Comparison of ENCODE assay signal across 16 mouse cellular contexts in the genomic region with DNA sequence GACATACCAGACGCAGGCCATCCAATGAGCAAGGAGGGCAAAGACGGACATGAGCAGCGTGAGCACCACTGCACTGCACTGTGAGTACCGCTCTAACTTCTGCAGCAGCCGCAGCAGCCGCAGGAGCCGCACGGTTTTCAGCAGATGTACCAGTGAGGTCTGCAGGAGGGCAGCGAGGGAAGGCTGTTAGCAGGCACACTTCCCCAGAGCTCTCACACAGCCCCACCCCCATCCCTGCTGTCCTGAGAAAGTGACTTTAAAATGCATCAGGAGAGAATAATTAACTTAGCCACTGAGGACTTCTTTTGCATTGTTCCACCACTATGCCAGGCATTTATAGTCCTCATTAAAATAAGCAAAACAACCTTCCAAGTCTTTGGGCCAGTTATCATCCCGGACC. TPM values are rescaled to one million over a fixed set of nuclear protein-coding genes. Genes with fewer than 3 reads are reported as not detected.
"Had no signal": no experiment of that assay in that cellular context is flagged by ENCODE, and none has a peak within 500 bp of the region (broad histone marks: within the 10 kb centered on the region; RNA-seq: fewer than 3 reads in every experiment).

No protein-coding gene starts in this region.

- H3K27ac ChIP-seq: hindbrain, postnatal 0 days; limb, embryonic 12.5 days; liver, embryonic 14.5 days; midbrain, embryonic 12.5 days; neural tube, embryonic 15.5 days had no signal

- H3K4me2 ChIP-seq: limb, embryonic 12.5 days; midbrain, embryonic 12.5 days; neural tube, embryonic 15.5 days had no signal

- H3K9me3 ChIP-seq: limb, embryonic 12.5 days; midbrain, embryonic 12.5 days; neural tube, embryonic 15.5 days had no signal

- H3K4me3 ChIP-seq: limb, embryonic 12.5 days; midbrain, embryonic 12.5 days; neural tube, embryonic 15.5 days had no signal

- ATAC-seq: hindbrain, postnatal 0 days; midbrain, embryonic 16.5 days had no signal

- H3K36me3 ChIP-seq: limb, embryonic 12.5 days had no signal

- H3K9ac ChIP-seq: limb, embryonic 12.5 days; liver, embryonic 14.5 days; midbrain, embryonic 12.5 days; neural tube, embryonic 15.5 days had no signal

- DNase-seq: lung, adult 18-20 months; thymus, postnatal 36 days had no signal

- H3K4me1 ChIP-seq: limb, embryonic 12.5 days; midbrain, embryonic 12.5 days had no signal

RNA-seq across cellular contexts. Expression of a gene that starts 7.4 kb away (rescaled TPM):
- polyA plus RNA-seq: kidney, embryonic 14.5 days; limb, embryonic 12.5 days; liver, adult 2 months; liver, embryonic 14.5 days; lung, embryonic 16.5 days; thymus, postnatal 0 days had no signal

RNA-seq across cellular contexts. Expression of a gene that starts 10.4 kb away (rescaled TPM):
- polyA plus RNA-seq: intestine, embryonic 14.5 days; kidney, embryonic 14.5 days; large intestine, adult 2 months; limb, embryonic 12.5 days; liver, adult 2 months; liver, embryonic 14.5 days; lung, embryonic 16.5 days; midbrain, embryonic 12.5 days; small intestine, adult 2 months; stomach, embryonic 16.5 days had no signal

RNA-seq across cellular contexts. Expression of a gene that starts 38.6 kb away (rescaled TPM):
- polyA plus RNA-seq: large intestine, adult 2 months; limb, embryonic 12.5 days; liver, adult 2 months; lung, embryonic 16.5 days; midbrain, embryonic 16.5 days; neural tube, embryonic 15.5 days; small intestine, adult 2 months; thymus, postnatal 0 days had no signal
